Mouse (Mus musculus): Measurements from ENCODE around the gene Trpv4.

DNA sequence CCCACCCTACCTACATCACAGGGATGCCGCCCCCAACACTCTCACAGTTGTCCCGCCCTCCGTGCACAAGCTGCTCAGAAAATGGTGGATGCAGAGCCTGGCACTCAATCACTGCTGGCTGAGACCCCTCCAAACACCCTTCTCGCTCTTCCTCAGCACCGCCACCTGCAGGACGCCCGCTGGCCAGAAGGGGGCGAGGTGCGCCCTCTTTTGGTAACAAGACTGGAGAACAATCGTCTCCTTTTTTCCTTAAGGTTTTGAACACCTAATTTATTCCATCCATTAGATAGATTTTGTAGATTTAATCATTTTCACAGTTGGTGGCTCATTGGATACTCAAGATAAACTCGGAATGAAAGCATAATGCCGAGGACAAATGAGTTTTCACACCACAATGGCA, 49.7 kb downstream of the Trpv4 start:
- TF ChIP-seq GATA1 (IDR thresholded peaks at IDR 0.05; ENCODE audit: low read length) (no peak), TAL1 (IDR thresholded peaks at IDR 0.05; ENCODE audit: low read length) (no peak)
